23 mouse cellular contexts compared by ENCODE assay signal in genomic region chr11:11530126-11530525, GRCm38 (mm10).
"Had no signal": no experiment of that assay in that cellular context is flagged by ENCODE, and none has a peak within 500 bp of the region (broad histone marks: within the 10 kb centered on the region; RNA-seq: fewer than 3 reads in every experiment).

No protein-coding gene starts in this region.

- H3K4me2 ChIP-seq: heart, embryonic 11.5 days; heart, embryonic 13.5 days; heart, embryonic 15.5 days; hindbrain, embryonic 14.5 days; intestine, embryonic 15.5 days; limb, embryonic 13.5 days; limb, embryonic 15.5 days; liver, embryonic 12.5 days had no signal

- DNase-seq: gastrocnemius, postnatal 14 days; gastrocnemius, postnatal 36 days; heart, adult 2 months; heart, postnatal 4 days; kidney, adult 18-20 months; kidney, adult 8-10 months; kidney, postnatal 10 days; kidney, postnatal 36 days; layer of hippocampus, adult 9-11 months; layer of hippocampus, postnatal 36 days; left cerebral cortex, postnatal 4 days had no signal

- H3K27me3 ChIP-seq: heart, embryonic 13.5 days; heart, embryonic 15.5 days; intestine, embryonic 15.5 days; limb, embryonic 13.5 days; limb, embryonic 15.5 days; liver, embryonic 12.5 days had no signal

- H3K9ac ChIP-seq: heart, embryonic 13.5 days; heart, embryonic 15.5 days; hindbrain, embryonic 14.5 days; intestine, embryonic 15.5 days; limb, embryonic 13.5 days; limb, embryonic 15.5 days; liver, embryonic 12.5 days; liver, embryonic 14.5 days had no signal

- H3K27ac ChIP-seq: heart, adult 2 months; heart, embryonic 13.5 days; heart, embryonic 15.5 days; hindbrain, embryonic 14.5 days; intestine, embryonic 15.5 days; limb, embryonic 13.5 days; limb, embryonic 15.5 days; liver, embryonic 12.5 days; liver, embryonic 14.5 days had no signal

- H3K9me3 ChIP-seq: heart, embryonic 13.5 days; heart, embryonic 15.5 days; intestine, embryonic 15.5 days; limb, embryonic 13.5 days; limb, embryonic 15.5 days; liver, embryonic 12.5 days had no signal

- H3K4me1 ChIP-seq: heart, embryonic 13.5 days; heart, embryonic 15.5 days; intestine, embryonic 15.5 days; limb, embryonic 13.5 days; limb, embryonic 15.5 days had no signal

- ATAC-seq: hindbrain, embryonic 16.5 days; inflammation-experienced regulatory T-cells, adult 6 months; intestine, embryonic 15.5 days; intestine, postnatal 0 days; liver, embryonic 12.5 days had no signal

- H3K36me3 ChIP-seq: heart, embryonic 13.5 days; heart, embryonic 15.5 days; intestine, embryonic 15.5 days; limb, embryonic 13.5 days; limb, embryonic 15.5 days; liver, embryonic 12.5 days had no signal

- H3K4me3 ChIP-seq: heart, adult 2 months; heart, embryonic 13.5 days; heart, embryonic 15.5 days; intestine, embryonic 15.5 days; limb, embryonic 13.5 days; limb, embryonic 15.5 days; liver, embryonic 12.5 days had no signal
